Comparison of ENCODE assay signal across 20 mouse cellular contexts in the genomic region with DNA sequence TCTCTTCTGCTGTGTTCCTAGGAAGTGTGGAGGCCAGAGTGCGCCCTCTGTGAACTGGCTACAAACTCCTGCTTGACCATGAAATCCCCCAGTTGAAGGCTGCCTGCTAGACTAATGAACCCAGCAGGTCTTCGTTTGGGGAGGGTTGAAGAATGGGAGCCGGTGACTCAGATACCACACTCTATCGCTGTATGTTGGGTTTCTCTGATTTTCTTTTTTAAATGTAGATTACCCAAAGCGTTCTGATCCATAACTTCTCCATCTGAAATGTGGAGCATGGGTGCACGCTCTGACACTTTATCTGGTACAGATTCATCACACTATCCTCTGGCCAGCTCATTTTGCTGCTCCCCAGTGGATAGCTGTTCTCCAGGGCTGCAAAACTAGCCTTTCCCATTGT. TPM values are rescaled to one million over a fixed set of nuclear protein-coding genes. Genes with fewer than 3 reads are reported as not detected.
DNase-seq lines count a peak whose midpoint lies in the region; ATAC-seq and TF ChIP-seq lines count a peak whose summit lies in the region.
"Had no signal": no experiment of that assay in that cellular context is flagged by ENCODE, and none has a peak within 500 bp of the region (broad histone marks: within the 10 kb centered on the region; RNA-seq: fewer than 3 reads in every experiment).

No protein-coding gene starts in this region.

- intact Hi-C loops in gastrocnemius, adult 2 months (cut with DNase I) = no loop called here
- intact Hi-C loops in gastrocnemius, postnatal 36 days (cut with DNase I) = no loop called here
- intact Hi-C loops in left cerebral cortex, postnatal 10 days (cut with DNase I) = no loop called here

- no peak overlapping the region for H3K9ac ChIP-seq in intestine, embryonic 16.5 days (ENCODE audit: low read depth, low read length)
- no peak overlapping the region for H3K9ac ChIP-seq in intestine, embryonic 15.5 days
- H3K9ac ChIP-seq in MEL (ENCODE audit: control insufficient read depth, low read depth, low read length, poor library complexity, severe bottlenecking) = peak overlapping the region; percentile 79
- H3K9ac ChIP-seq in liver, postnatal 0 days (replicated peaks) = no peak overlapping the region; the same call in 1 of the 2 replicates

- no peak for TF ChIP-seq POLR2A in MEL (IDR thresholded peaks at IDR 0.05; ENCODE audit: control insufficient read depth in 1 of 2, insufficient read depth in 1 of 2, low read depth in 1 of 2, low read length in 2 of 2, poor library complexity in 1 of 2)

- 92% methylated on average over 6 of the region's 6 CpGs for WGBS in intestine, embryonic 16.5 days
- WGBS in intestine, embryonic 15.5 days = 93% methylated on average over 6 of the region's 6 CpGs
- WGBS in liver, postnatal 0 days (ENCODE audit: insufficient replicate concordance) = 93% methylated on average over 6 of the region's 6 CpGs

- H3K4me1 ChIP-seq in intestine, embryonic 16.5 days (ENCODE audit: control insufficient read depth, insufficient read depth, low read length) = 0 out of 2 replicates have a peak, but pooled peaks cover 5% of the 10 kb centered on the region
- no peaks in the 10 kb centered on the region for H3K4me1 ChIP-seq in intestine, embryonic 15.5 days (replicated peaks)
- peaks cover 2 to 19% of the 10 kb centered on the region in 2 experiments; a peak in 3 of 4 replicates for H3K4me1 ChIP-seq in MEL (ENCODE audit: control insufficient read depth in 1 of 2, insufficient read depth in 2 of 2, low read length in 2 of 2)
- peaks cover 28% of the 10 kb centered on the region for H3K4me1 ChIP-seq in liver, postnatal 0 days (ENCODE audit: insufficient read depth)

- no peaks in the 10 kb centered on the region for H3K27me3 ChIP-seq in intestine, embryonic 16.5 days (replicated peaks; ENCODE audit: control insufficient read depth, insufficient read depth, low read length)
- no peaks in the 10 kb centered on the region for H3K27me3 ChIP-seq in intestine, embryonic 15.5 days (replicated peaks)
- peaks cover 0 to under 1% of the 10 kb centered on the region in 2 experiments; a peak in 2 of 4 replicates for H3K27me3 ChIP-seq in MEL (ENCODE audit: control insufficient read depth in 1 of 2, insufficient read depth in 2 of 2, low read length in 2 of 2)
- H3K27me3 ChIP-seq in liver, postnatal 0 days (ENCODE audit: insufficient read depth, low read length) = no peaks in the 10 kb centered on the region
- H3K27me3 ChIP-seq: embryonic facial prominence, embryonic 12.5 days; hindbrain, embryonic 15.5 days; kidney, embryonic 15.5 days; limb, embryonic 12.5 days; lung, embryonic 15.5 days; midbrain, embryonic 12.5 days; neural tube, embryonic 13.5 days had no signal

- no peaks in the 10 kb centered on the region for H3K36me3 ChIP-seq in intestine, embryonic 16.5 days (ENCODE audit: control insufficient read depth, insufficient read depth, low read length)
- no peaks in the 10 kb centered on the region for H3K36me3 ChIP-seq in intestine, embryonic 15.5 days
- peaks cover 0 to 9% of the 10 kb centered on the region in 2 experiments; a peak in 2 of 4 replicates for H3K36me3 ChIP-seq in MEL (ENCODE audit: control insufficient read depth in 1 of 2, insufficient read depth in 2 of 2, low read length in 2 of 2)
- no peaks in the 10 kb centered on the region; the same call in 1 of the 2 replicates for H3K36me3 ChIP-seq in liver, postnatal 0 days (replicated peaks; ENCODE audit: insufficient read depth, low read length)
- H3K36me3 ChIP-seq: embryonic facial prominence, embryonic 12.5 days; hindbrain, embryonic 15.5 days; kidney, embryonic 15.5 days; limb, embryonic 12.5 days; lung, embryonic 15.5 days; midbrain, embryonic 12.5 days; neural tube, embryonic 13.5 days had no signal

- DNase-seq in gastrocnemius, adult 2 months = no peak
- no peak for DNase-seq in gastrocnemius, postnatal 36 days
- DNase-seq in MEL (ENCODE audit: low read depth, low spot score) = no peak
- DNase-seq in liver, postnatal 0 days = no peak
- no peak for DNase-seq in left cerebral cortex, postnatal 10 days (ENCODE audit: extremely low spot score in 1 of 2, low spot score in 2 of 2)
- no peak for DNase-seq in frontal cortex, postnatal 36 days (ENCODE audit: low spot score in 2 of 2)
- DNase-seq: cerebellum, adult 9-10 months; heart, postnatal 4 days; right cerebral cortex, postnatal 25 days; thymus, adult 2 months had no signal

- no peak for TF ChIP-seq EP300 in MEL (IDR thresholded peaks at IDR 0.05; ENCODE audit: low read depth in 1 of 2, low read length in 2 of 2)
- no peak for TF ChIP-seq EP300 in liver, postnatal 0 days (IDR thresholded peaks at IDR 0.05; ENCODE audit: low read depth)

- H3K9me3 ChIP-seq in intestine, embryonic 16.5 days (ENCODE audit: control insufficient read depth, low read length) = no peaks in the 10 kb centered on the region
- H3K9me3 ChIP-seq in intestine, embryonic 15.5 days = no peaks in the 10 kb centered on the region
- no peaks in the 10 kb centered on the region for H3K9me3 ChIP-seq in MEL (replicated peaks; ENCODE audit: insufficient read depth, low read length)
- no peaks in the 10 kb centered on the region for H3K9me3 ChIP-seq in liver, postnatal 0 days (ENCODE audit: low read length)
- H3K9me3 ChIP-seq: embryonic facial prominence, embryonic 12.5 days; hindbrain, embryonic 15.5 days; kidney, embryonic 15.5 days; limb, embryonic 12.5 days; lung, embryonic 15.5 days; midbrain, embryonic 12.5 days; neural tube, embryonic 13.5 days had no signal

- H3K4me2 ChIP-seq in intestine, embryonic 16.5 days (ENCODE audit: low read depth, low read length) = peak overlapping the region; percentile 78; the same call in 1 of the 2 replicates
- no peak overlapping the region for H3K4me2 ChIP-seq in intestine, embryonic 15.5 days (replicated peaks)
- peak overlapping the region; percentile 91 for H3K4me2 ChIP-seq in liver, postnatal 0 days (ENCODE audit: low read depth, low read length)

- no peak for ATAC-seq in intestine, embryonic 16.5 days
- ATAC-seq in intestine, embryonic 15.5 days = no peak
- no peak for ATAC-seq in liver, postnatal 0 days

- no peak for TF ChIP-seq CTCF in gastrocnemius, adult 2 months (IDR thresholded peaks at IDR 0.05)
- TF ChIP-seq CTCF in MEL (IDR thresholded peaks at IDR 0.05 in 2 of 3, conservative IDR thresholded peaks at IDR 0.05 in 1 of 3; ENCODE audit: control insufficient read depth in 1 of 3, insufficient read depth in 1 of 3, low read depth in 2 of 3, low read length in 3 of 3, poor library complexity in 1 of 3, severe bottlenecking in 1 of 3) = no peak
- TF ChIP-seq CTCF in liver, postnatal 0 days (IDR thresholded peaks at IDR 0.05; ENCODE audit: low read depth) = no peak

- TF ChIP-seq RAD21 in MEL (IDR thresholded peaks at IDR 0.05; ENCODE audit: low read depth, low read length) = no peak

- peaks cover 4% of the 10 kb centered on the region for H3K79me2 ChIP-seq in MEL (ENCODE audit: control insufficient read depth, insufficient read depth, low read length, poor library complexity)

- H3K4me3 ChIP-seq in gastrocnemius, adult 2 months = peak overlapping the region; percentile 82
- no peak overlapping the region for H3K4me3 ChIP-seq in intestine, embryonic 16.5 days (ENCODE audit: low read length)
- no peak overlapping the region for H3K4me3 ChIP-seq in intestine, embryonic 15.5 days (replicated peaks)
- peak overlapping the region in 1 of 2 experiments; percentile 71; a peak in 2 of 4 replicates for H3K4me3 ChIP-seq in MEL (ENCODE audit: control insufficient read depth in 1 of 2, insufficient read depth in 1 of 2, low read depth in 2 of 2, low read length in 2 of 2)
- no peak overlapping the region for H3K4me3 ChIP-seq in liver, postnatal 0 days (ENCODE audit: low read depth, low read length)

- H3K27ac ChIP-seq in gastrocnemius, adult 2 months = peak overlapping the region; percentile 98
- no peak overlapping the region for H3K27ac ChIP-seq in intestine, embryonic 16.5 days (ENCODE audit: low read length)
- no peak overlapping the region for H3K27ac ChIP-seq in intestine, embryonic 15.5 days
- no peak overlapping the region; the same call in 1 of the 2 replicates for H3K27ac ChIP-seq in MEL (ENCODE audit: control insufficient read depth, low read depth, low read length)
- H3K27ac ChIP-seq in liver, postnatal 0 days (ENCODE audit: low read depth) = peak overlapping the region; percentile 93
- H3K27ac ChIP-seq: embryonic facial prominence, embryonic 12.5 days had no signal

TF ChIP-seq in MEL, 35 proteins besides CTCF, POLR2A, EP300 and RAD21 (continues in another document):
- no peak for TF ChIP-seq MAX (IDR thresholded peaks at IDR 0.05; ENCODE audit: low read length)
- TF ChIP-seq TBP (IDR thresholded peaks at IDR 0.05; ENCODE audit: low read depth, low read length) = no peak
- no peak for TF ChIP-seq CHD1 (IDR thresholded peaks at IDR 0.05; ENCODE audit: low read depth, low read length)
- TF ChIP-seq ZMIZ1 (IDR thresholded peaks at IDR 0.05; ENCODE audit: low read depth, low read length) = no peak
- no peak for TF ChIP-seq NRF1 (IDR thresholded peaks at IDR 0.05; ENCODE audit: insufficient read depth, low read depth, low read length, poor library complexity, severe bottlenecking)
- no peak for TF ChIP-seq POLR2AphosphoS5 (IDR thresholded peaks at IDR 0.05; ENCODE audit: borderline replicate concordance, low read depth, low read length)
- no peak for TF ChIP-seq HCFC1 (IDR thresholded peaks at IDR 0.05; ENCODE audit: low read depth, low read length)

RNA-seq across cellular contexts. Expression of gene Agl, which starts 1.3 kb away (rescaled TPM):
- 1,000 to 10,000 TPM in 1 of 2 experiments, 100 to 1,000 TPM in 1; 657 to 1,000 TPM for total RNA-seq in gastrocnemius, adult 2 months (2021)
- total RNA-seq in gastrocnemius, postnatal 36 days (2021) = 100 to 1,000 TPM; 722 to 762 TPM
- 9.9 and 10.3 TPM in 2 replicates for polyA plus RNA-seq in intestine, embryonic 16.5 days (2015; fragmentation: Nextera tagmentation; extraction: Ambion mirVana)
- polyA plus RNA-seq in intestine, embryonic 15.5 days (2015; fragmentation: Nextera tagmentation; extraction: Ambion mirVana) = 12.1 and 12.2 TPM in 2 replicates
- total RNA-seq in MEL (2012; rRNA removed) = 4.6 and 5.6 TPM in 2 replicates
- polyA plus RNA-seq in MEL (2012; ENCODE audit: insufficient read depth in 1 of 2, insufficient read length in 2 of 2, low read depth in 1 of 2, low replicate concordance in 2 of 2, missing spikeins in 1 of 2) = 10 to 100 TPM; 11.9 to 21.1 TPM
- polyA plus RNA-seq in liver, postnatal 0 days (2015; fragmentation: Nextera tagmentation; extraction: Ambion mirVana) = 8.4 and 9.1 TPM in 2 replicates
- total RNA-seq in left cerebral cortex, postnatal 10 days (2021) = 10 to 100 TPM; 25.5 to 26.1 TPM
- polyA plus RNA-seq: erythroblast, embryonic 14.5 days had no signal

RNA-seq across cellular contexts. Expression of gene Frrs1, which starts 50.0 kb away (rescaled TPM):
- 1 to 10 TPM; 1.9 to 2.7 TPM for total RNA-seq in gastrocnemius, adult 2 months (2021)
- 1 to 10 TPM; 2.2 to 3.4 TPM for total RNA-seq in gastrocnemius, postnatal 36 days (2021)
- 44.6 and 44.7 TPM in 2 replicates for polyA plus RNA-seq in intestine, embryonic 16.5 days (2015; fragmentation: Nextera tagmentation; extraction: Ambion mirVana)
- polyA plus RNA-seq in intestine, embryonic 15.5 days (2015; fragmentation: Nextera tagmentation; extraction: Ambion mirVana) = 36.6 and 39.0 TPM in 2 replicates
- 78.5 and 88.3 TPM in 2 replicates for total RNA-seq in MEL (2012; rRNA removed)
- 100 to 1,000 TPM in 1 of 2 experiments, 10 to 100 TPM in 1; 84.6 to 625 TPM for polyA plus RNA-seq in MEL (2012; ENCODE audit: insufficient read depth in 1 of 2, insufficient read length in 2 of 2, low read depth in 1 of 2, low replicate concordance in 2 of 2, missing spikeins in 1 of 2)
- 20.6 and 22.7 TPM in 2 replicates for polyA plus RNA-seq in liver, postnatal 0 days (2015; fragmentation: Nextera tagmentation; extraction: Ambion mirVana)
- 1 to 10 TPM; 1.8 to 3.1 TPM for total RNA-seq in left cerebral cortex, postnatal 10 days (2021)

Comparison
In these comparisons a context has a peak if more than half of its experiments do, and no peak if none do; other contexts are left out.
1. H3K27ac ChIP-seq: peak in gastrocnemius, adult 2 months (single experiment) and liver, postnatal 0 days (single experiment); none in intestine, embryonic 16.5 days (single experiment), intestine, embryonic 15.5 days (single experiment) and MEL (single experiment).
2. RNA of gene Agl, which starts 1.3 kb away (total RNA-seq): 657 to 1,000 TPM in gastrocnemius, adult 2 months and 722 to 762 TPM in gastrocnemius, postnatal 36 days; 25.5 to 26.1 TPM in left cerebral cortex, postnatal 10 days and 4.6 to 5.6 TPM in MEL; every median in the first group is over 10 times any median in the second.
3. RNA of gene Frrs1, which starts 50.0 kb away (total RNA-seq): 78.5 to 88.3 TPM in MEL; 2.2 to 3.4 TPM in gastrocnemius, postnatal 36 days, 1.8 to 3.1 TPM in left cerebral cortex, postnatal 10 days and 1.9 to 2.7 TPM in gastrocnemius, adult 2 months; every median in the first group is over 10 times any median in the second.